Mouse (Mus musculus) MEL (cell line): ENCODE data around the gene Lypd4. TPM values are rescaled to one million over a fixed set of nuclear protein-coding genes. Genes with fewer than 3 reads are reported as not detected.

Source experiments
- DNase-seq: peaks from one replicate; pipeline ENCODE4 v3.0.0; 2011; ENCODE audit warnings: low read depth, low spot score
- H3K27ac ChIP-seq: 2 replicates; pipeline ENCODE4 v1.5.1; 2012; ENCODE audit warnings: low read depth, mild to moderate bottlenecking, control low read depth, low read length, moderate library complexity; ENCODE audit not compliant: control insufficient read depth
- H3K27me3 ChIP-seq, 2 experiments: fragments of 150-350 bp in 1 of 2; sonication (generic) in 1 of 2; 2 replicates each; pipeline ENCODE4 v1.6.1; 2012; ENCODE audit warnings: low read length in 2 of 2, mild to moderate bottlenecking in 2 of 2, improper control_type of control experiment in 1 of 2, moderate library complexity in 1 of 2; ENCODE audit not compliant: insufficient read depth in 2 of 2, control insufficient read depth in 1 of 2
- H3K36me3 ChIP-seq, 2 experiments: 2 replicates each; pipeline ENCODE4 v1.6.1; 2012 to 2014; ENCODE audit warnings: low read length in 2 of 2, improper control_type of control experiment in 1 of 2, inconsistent platforms in 1 of 2, mild to moderate bottlenecking in 1 of 2; ENCODE audit not compliant: insufficient read depth in 2 of 2, control insufficient read depth in 1 of 2
- H3K4me1 ChIP-seq, 2 experiments: fragments of 150-350 bp in 1 of 2; sonication (generic) in 1 of 2; 2 replicates each; pipeline ENCODE4 v1.6.1; 2012; ENCODE audit warnings: low read length in 2 of 2, improper control_type of control experiment in 1 of 2, mild to moderate bottlenecking in 1 of 2; ENCODE audit not compliant: insufficient read depth in 2 of 2, control insufficient read depth in 1 of 2
- H3K4me3 ChIP-seq, 2 experiments: fragments of 150-350 bp in 1 of 2; sonication (generic) in 1 of 2; 2 replicates each; pipeline ENCODE4 v1.5.1; 2012; ENCODE audit warnings: low read depth in 2 of 2, low read length in 2 of 2, mild to moderate bottlenecking in 2 of 2, moderate library complexity in 2 of 2, control low read depth in 1 of 2, improper control_type of control experiment in 1 of 2; ENCODE audit not compliant: control insufficient read depth in 1 of 2, insufficient read depth in 1 of 2
- H3K79me2 ChIP-seq: 2 replicates; pipeline ENCODE4 v1.6.1; 2012; ENCODE audit warnings: mild to moderate bottlenecking, low read length, moderate library complexity; ENCODE audit not compliant: control insufficient read depth, poor library complexity, insufficient read depth
- H3K9ac ChIP-seq: 2 replicates; pipeline ENCODE4 v1.6.1; 2012; ENCODE audit warnings: low read depth, mild to moderate bottlenecking, control low read depth, low read length, moderate library complexity; ENCODE audit not compliant: control insufficient read depth, poor library complexity, severe bottlenecking
- H3K9me3 ChIP-seq: fragments of 150-350 bp; sonication (generic); replicated peaks from 2 replicates; pipeline ENCODE4 v1.6.1; 2012; ENCODE audit warnings: mild to moderate bottlenecking, low read length, improper control_type of control experiment, moderate library complexity; ENCODE audit not compliant: insufficient read depth
- CHD1 ChIP-seq: IDR thresholded peaks from 2 replicates; pipeline ENCODE4 v1.6.1; 2012; ENCODE audit warnings: low read depth, mild to moderate bottlenecking, inconsistent platforms, low read length, improper control_type of control experiment
- EP300 ChIP-seq, 2 experiments: IDR thresholded peaks; 2 replicates each; pipeline ENCODE4 v1.6.1; 2011; ENCODE audit warnings: improper control_type of control experiment in 2 of 2, low read length in 2 of 2, low read depth in 1 of 2, mild to moderate bottlenecking in 1 of 2
- ETS1 ChIP-seq: IDR thresholded peaks from 2 replicates; pipeline ENCODE4 v1.6.1; 2012; ENCODE audit warnings: low read depth, mild to moderate bottlenecking, inconsistent platforms, low read length, improper control_type of control experiment, moderate library complexity
- GATA1 ChIP-seq: IDR thresholded peaks from 2 replicates; pipeline ENCODE4 v1.6.1; 2011; ENCODE audit warnings: low read depth, low read length, improper control_type of control experiment
- JUND ChIP-seq: IDR thresholded peaks from 2 replicates; pipeline ENCODE4 v1.6.1; 2011; ENCODE audit warnings: low read depth, mild to moderate bottlenecking, improper control_type of control experiment, low read length
- MAFK ChIP-seq: IDR thresholded peaks from 2 replicates; pipeline ENCODE4 v1.6.1; 2011; ENCODE audit warnings: low read depth, mild to moderate bottlenecking, low read length, improper control_type of control experiment, borderline replicate concordance
- MEF2A ChIP-seq: IDR thresholded peaks from 2 replicates; pipeline ENCODE4 v1.6.1; 2014; ENCODE audit warnings: low read depth, mild to moderate bottlenecking, inconsistent platforms, low read length, improper control_type of control experiment; ENCODE audit not compliant: poor library complexity, insufficient replicate concordance, severe bottlenecking; ENCODE audit errors: extremely low read depth
- MXI1 ChIP-seq: IDR thresholded peaks from 2 replicates; pipeline ENCODE4 v1.6.1; 2011; ENCODE audit warnings: mild to moderate bottlenecking, low read depth, low read length, improper control_type of control experiment
- NRF1 ChIP-seq: IDR thresholded peaks from 2 replicates; pipeline ENCODE4 v1.6.1; 2014; ENCODE audit warnings: low read depth, mild to moderate bottlenecking, inconsistent platforms, low read length, improper control_type of control experiment, moderate library complexity; ENCODE audit not compliant: poor library complexity, insufficient read depth, severe bottlenecking
- POLR2A ChIP-seq, 2 experiments: IDR thresholded peaks; 2 replicates each; pipeline ENCODE4 v1.6.1; 2011 to 2012; ENCODE audit warnings: low read length in 2 of 2, mild to moderate bottlenecking in 2 of 2, control low read depth in 1 of 2, improper control_type of control experiment in 1 of 2, low read depth in 1 of 2, moderate library complexity in 1 of 2; ENCODE audit not compliant: control insufficient read depth in 1 of 2, insufficient read depth in 1 of 2, poor library complexity in 1 of 2
- POLR2AphosphoS2 ChIP-seq: IDR thresholded peaks from 2 replicates; pipeline ENCODE4 v1.6.1; 2011; ENCODE audit warnings: low read length, improper control_type of control experiment
- POLR2AphosphoS5 ChIP-seq: IDR thresholded peaks from 2 replicates; pipeline ENCODE4 v1.6.1; 2012; ENCODE audit warnings: low read depth, borderline replicate concordance, mild to moderate bottlenecking, inconsistent platforms, low read length, moderate library complexity, mixed read lengths
- SMC3 ChIP-seq: IDR thresholded peaks from 2 replicates; pipeline ENCODE4 v1.6.1; 2011; ENCODE audit warnings: low read depth, low read length, improper control_type of control experiment
- TCF12 ChIP-seq: IDR thresholded peaks from 2 replicates; pipeline ENCODE4 v1.6.1; 2014; ENCODE audit warnings: low read depth, mild to moderate bottlenecking, inconsistent platforms, low read length, improper control_type of control experiment, moderate library complexity
- UBTF ChIP-seq: IDR thresholded peaks from 2 replicates; pipeline ENCODE4 v1.6.1; 2012; ENCODE audit warnings: low read depth, mild to moderate bottlenecking, inconsistent platforms, low read length, improper control_type of control experiment, moderate library complexity, borderline replicate concordance; ENCODE audit not compliant: insufficient read depth
- USF1 ChIP-seq: IDR thresholded peaks from 2 replicates; pipeline ENCODE4 v1.6.1; 2014; ENCODE audit warnings: low read depth, mild to moderate bottlenecking, inconsistent platforms, low read length, improper control_type of control experiment, moderate library complexity
- ZC3H11A ChIP-seq: IDR thresholded peaks from 2 replicates; pipeline ENCODE4 v1.6.1; 2012; ENCODE audit warnings: low read depth, mild to moderate bottlenecking, inconsistent platforms, low read length, improper control_type of control experiment
- ZNF384 ChIP-seq: IDR thresholded peaks from 2 replicates; pipeline ENCODE4 v1.6.1; 2012; ENCODE audit warnings: low read depth, mild to moderate bottlenecking, inconsistent platforms, low read length, improper control_type of control experiment
- polyA plus RNA-seq, 2 experiments: library from polyadenylated mRNA; stranded (reverse) in 1 of 2; unstranded in 1 of 2; fragments of >175 nt in 1 of 2; fragments of >200 nt in 1 of 2; gene quantifications; 2 replicates each; pipeline versions ENCODE4 v1.2.1 to v1.2.4; 2012; ENCODE audit warnings: low replicate concordance in 2 of 2, low read depth in 1 of 2; ENCODE audit not compliant: insufficient read length in 2 of 2, insufficient read depth in 1 of 2, missing spikeins in 1 of 2
- total RNA-seq: library from RNA; depleted of rRNA; stranded (reverse); fragments of 300-350 nt; gene quantifications from 2 replicates; pipeline ENCODE4 v1.2.3, GENCODE M21; 2012

The Lypd4 gene
- total and polyA plus RNA-seq, 3 experiments = not detected

DNA sequence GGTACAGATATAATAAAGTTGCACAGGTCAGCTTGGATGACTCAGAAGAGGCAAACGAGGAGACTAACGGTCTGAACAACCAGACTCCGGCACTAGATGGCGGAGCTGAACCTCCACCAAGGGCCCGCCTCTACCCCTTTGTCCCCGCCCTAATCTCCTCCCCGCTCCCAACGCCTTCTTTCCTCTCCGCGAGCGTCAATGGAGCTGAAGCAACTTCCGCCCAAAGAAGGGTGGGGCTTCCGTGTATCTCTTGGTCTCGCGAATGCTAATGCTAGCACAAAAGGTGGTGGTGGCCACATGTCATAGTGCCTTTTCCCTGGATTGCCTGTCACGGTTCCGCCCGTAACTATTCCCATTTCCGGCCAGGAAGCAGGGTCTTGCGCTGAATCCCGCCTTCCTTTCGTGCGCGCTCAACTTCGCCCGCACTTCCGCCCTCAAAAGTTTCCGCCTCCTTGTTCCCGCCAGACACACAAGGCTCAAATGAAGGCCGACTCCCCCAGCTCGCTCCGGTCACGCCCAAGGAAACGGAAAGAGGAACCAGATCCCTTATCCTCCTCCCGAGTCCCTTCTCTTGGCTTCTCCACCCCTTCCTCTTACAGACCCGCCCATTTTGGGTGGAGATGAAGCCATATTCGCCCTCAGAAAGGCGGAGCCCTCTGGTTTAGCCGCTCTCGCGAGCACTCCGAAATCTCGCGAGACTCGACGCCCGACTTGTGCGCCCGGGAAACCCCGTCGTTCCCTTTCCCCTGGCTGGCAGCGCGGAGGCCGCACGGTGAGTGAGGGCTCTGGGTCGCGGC is 14.4 kb upstream of the Lypd4 start, which contains the start of gene Rps19 (continued):
- TF ChIP-seq POLR2A (IDR thresholded peaks at IDR 0.05; ENCODE audit: control insufficient read depth in 1 of 2, insufficient read depth in 1 of 2, low read depth in 1 of 2, low read length in 2 of 2, poor library complexity in 1 of 2) = peak; percentile 82 to 91
- TF ChIP-seq GATA1 = no peak
- no peak for TF ChIP-seq MEF2A
- no peak for TF ChIP-seq ZC3H11A
- TF ChIP-seq MXI1 = no peak

DNA sequence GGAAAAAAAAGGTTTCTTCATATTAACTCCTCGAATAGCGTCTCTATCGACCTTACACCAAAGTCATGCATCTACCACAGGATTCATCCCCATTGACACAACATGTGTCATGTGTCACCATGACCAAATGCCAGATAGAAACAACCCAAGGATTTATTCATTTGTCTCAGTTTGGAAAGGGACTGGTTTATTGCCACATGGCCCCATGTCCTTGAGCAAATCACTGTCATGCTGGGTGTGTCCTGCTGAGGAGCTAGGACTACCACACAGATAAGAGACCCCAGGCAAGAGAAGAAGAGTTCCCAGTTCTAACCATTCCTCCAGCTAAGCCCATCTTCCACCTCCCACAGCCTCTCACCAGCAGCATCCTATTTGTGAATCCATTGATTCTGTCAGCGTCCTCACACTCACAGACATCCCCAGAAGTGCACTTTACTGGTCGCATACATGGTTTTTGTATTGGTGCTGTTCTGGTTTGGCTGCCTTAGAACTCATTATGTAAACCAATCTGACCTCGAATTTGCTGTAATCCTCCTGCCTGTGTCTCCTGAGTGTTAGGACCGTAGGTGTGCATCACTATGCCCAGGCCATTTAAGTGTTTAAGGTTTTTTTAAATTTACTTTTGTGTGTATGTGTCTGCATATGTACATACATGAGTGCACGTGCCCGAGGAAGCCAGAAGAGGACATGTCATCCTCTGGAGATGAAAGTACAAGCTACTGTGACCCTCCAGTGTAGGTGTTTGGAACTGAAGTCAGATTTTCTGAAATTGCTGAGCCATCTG is 12.9 kb upstream of the Lypd4 start:
- peaks cover 32% of the 10 kb centered on the region for H3K79me2 ChIP-seq
- H3K4me1 ChIP-seq = peaks cover 0 to 17% of the 10 kb centered on the region in 2 experiments; a peak in 2 of 4 replicates
- no peak overlapping the region for H3K27ac ChIP-seq
- TF ChIP-seq MXI1 (no peak), ZC3H11A (no peak), MAFK (no peak), TCF12 (no peak), ETS1 (no peak), ZNF384 (no peak), UBTF (no peak), USF1 (no peak), NRF1 (no peak), POLR2AphosphoS2 (no peak), GATA1 (no peak), EP300 (IDR thresholded peaks at IDR 0.05; ENCODE audit: low read depth in 1 of 2, low read length in 2 of 2) (no peak), SMC3 (no peak), JUND (no peak), POLR2AphosphoS5 (no peak), CHD1 (no peak)
- TF ChIP-seq, all 39 proteins: peak for 0
- peaks cover 4 to 9% of the 10 kb centered on the region in 2 experiments for H3K27me3 ChIP-seq
- DNase-seq = no peak
- no peak overlapping the region for H3K9ac ChIP-seq
- no peak overlapping the region for H3K4me3 ChIP-seq
- no peaks in the 10 kb centered on the region for H3K9me3 ChIP-seq
- peaks cover 6 to 14% of the 10 kb centered on the region in 2 experiments for H3K36me3 ChIP-seq
